Mouse (Mus musculus) WW6 (cell line): ENCODE measurements around the gene G3bp2.
"Not testable (repeated sequence)": the region's sequence is repeated elsewhere in the genome, so short reads cannot be mapped to it uniquely, and the experiment has no call there.

ENCODE experiments used
- DNase-seq: peaks from one replicate; pipeline ENCODE4 v3.0.0-alpha.2; 2013; ENCODE audit warnings: low read depth, low spot score

Gene G3bp2

GRCm38 (mm10) chr5:92083417-92084038, at the start of gene G3bp2:
TSS of gene G3bp2 (minus strand) at chr5:92083719.
- DNase-seq: peak; percentile 96

- DNase-seq: not testable (repeated sequence)
These were observed 49.5 kb upstream of the G3bp2 start for GRCm38 (mm10) chr5:92133006-92133405.

- DNase-seq: no peak
These were observed 48.6 kb upstream of the G3bp2 start for GRCm38 (mm10) chr5:92132127-92132526.

- no peak for DNase-seq
These were observed 46.6 kb upstream of the G3bp2 start for GRCm38 (mm10) chr5:92130040-92130682.

- no peak for DNase-seq
These were observed 45.8 kb upstream of the G3bp2 start for GRCm38 (mm10) chr5:92129321-92129768.

GRCm38 (mm10) chr5:92128570-92128969, 45.1 kb upstream of the G3bp2 start:
- DNase-seq: no peak

- no peak for DNase-seq
These were observed 44.2 kb upstream of the G3bp2 start for GRCm38 (mm10) chr5:92127751-92128150.

- DNase-seq: no peak
These were observed 43.7 kb upstream of the G3bp2 start for GRCm38 (mm10) chr5:92127141-92127625.

- no peak for DNase-seq
These were observed 41.9 kb upstream of the G3bp2 start for GRCm38 (mm10) chr5:92125446-92125845.

- DNase-seq: no peak
These were observed 38.1 kb upstream of the G3bp2 start for GRCm38 (mm10) chr5:92121636-92122035.

- no peak for DNase-seq
These were observed 34.4 kb upstream of the G3bp2 start for GRCm38 (mm10) chr5:92117823-92118403.

GRCm38 (mm10) chr5:92114939-92115338, 31.4 kb upstream of the G3bp2 start:
- no peak for DNase-seq

GRCm38 (mm10) chr5:92114223-92114622, 30.7 kb upstream of the G3bp2 start:
- no peak for DNase-seq

- no peak for DNase-seq
These were observed 30.0 kb upstream of the G3bp2 start for GRCm38 (mm10) chr5:92113484-92113883.

- peak; percentile 85 for DNase-seq
These were observed 29.1 kb upstream of the G3bp2 start for GRCm38 (mm10) chr5:92112585-92112984.

- no peak for DNase-seq
These were observed 28.7 kb upstream of the G3bp2 start for GRCm38 (mm10) chr5:92112175-92112574.

GRCm38 (mm10) chr5:92110818-92111355, 27.4 kb upstream of the G3bp2 start:
- DNase-seq: no peak

- no peak for DNase-seq
These were observed 23.8 kb upstream of the G3bp2 start for GRCm38 (mm10) chr5:92107282-92107681.

- no peak for DNase-seq
These were observed 23.0 kb upstream of the G3bp2 start for GRCm38 (mm10) chr5:92106327-92107125.

GRCm38 (mm10) chr5:92103816-92104415, 20.4 kb upstream of the G3bp2 start:
- DNase-seq: no peak

- no peak for DNase-seq
These were observed 19.5 kb upstream of the G3bp2 start for GRCm38 (mm10) chr5:92103062-92103461.
